Mouse (Mus musculus) myocyte (in vitro differentiated cells): ENCODE results near the gene Zfp384. TPM values are rescaled to one million over a fixed set of nuclear protein-coding genes. Genes with fewer than 3 reads are reported as not detected.
"Not testable (repeated sequence)": the region's sequence is repeated elsewhere in the genome, so short reads cannot be mapped to it uniquely, and the experiment has no call there.

Experiments
- H3K27me3 ChIP-seq: one replicate; pipeline ENCODE4 v1.6.1; 2011; ENCODE audit not compliant: control insufficient read depth, insufficient read depth, insufficient read length
- H3K36me3 ChIP-seq: one replicate; pipeline ENCODE4 v1.6.1; 2011; ENCODE audit not compliant: control insufficient read depth, insufficient read depth
- H3K4me2 ChIP-seq: one replicate; pipeline ENCODE4 v1.6.1; 2011; ENCODE audit warnings: low read depth, control low read depth
- H3K4me3 ChIP-seq: one replicate; pipeline ENCODE4 v1.5.1; 2011; ENCODE audit warnings: mild to moderate bottlenecking, control low read depth, moderate library complexity
- H3K79me2 ChIP-seq: one replicate; pipeline ENCODE4 v1.6.1; 2011; ENCODE audit not compliant: control insufficient read depth, insufficient read depth
- H3ac ChIP-seq: one replicate; pipeline ENCODE4 v1.6.1; 2011; ENCODE audit not compliant: control insufficient read depth, insufficient read length
- CEBPB ChIP-seq: IDR thresholded peaks from 2 replicates; pipeline ENCODE4 v1.6.1; 2011; ENCODE audit warnings: mild to moderate bottlenecking, moderate library complexity; ENCODE audit not compliant: poor library complexity, insufficient read depth, severe bottlenecking
- E2F4 ChIP-seq: IDR thresholded peaks from one replicate; pipeline ENCODE4 v1.6.1; 2011; ENCODE audit warnings: mild to moderate bottlenecking, control low read depth, moderate library complexity; ENCODE audit not compliant: insufficient read depth
- MAX ChIP-seq: IDR thresholded peaks from one replicate; pipeline ENCODE4 v1.6.1; 2011; ENCODE audit warnings: low read depth, mild to moderate bottlenecking, control low read depth
- MYOD1 ChIP-seq, 3 experiments: IDR thresholded peaks; one replicate each; pipeline ENCODE4 v1.6.1; 2011; ENCODE audit warnings: control low read depth in 2 of 3, low read depth in 2 of 3, mild to moderate bottlenecking in 2 of 3, moderate library complexity in 1 of 3; ENCODE audit not compliant: insufficient read length in 2 of 3, control insufficient read depth in 1 of 3
- MYOG ChIP-seq, 3 experiments: IDR thresholded peaks; one replicate each; pipeline ENCODE4 v1.6.1; 2011; ENCODE audit warnings: control low read depth in 2 of 3, low read depth in 2 of 3, mild to moderate bottlenecking in 2 of 3; ENCODE audit not compliant: insufficient read length in 2 of 3, control insufficient read depth in 1 of 3, insufficient read depth in 1 of 3
- POLR2A ChIP-seq: IDR thresholded peaks from one replicate; pipeline ENCODE4 v1.6.1; 2011; ENCODE audit warnings: low read depth, mild to moderate bottlenecking, control low read depth, moderate library complexity; ENCODE audit not compliant: insufficient read length
- POLR2AphosphoS2 ChIP-seq: IDR thresholded peaks from one replicate; pipeline ENCODE4 v1.6.1; 2011; ENCODE audit warnings: low read depth, control low read depth; ENCODE audit not compliant: insufficient read length
- REST ChIP-seq: IDR thresholded peaks from one replicate; pipeline ENCODE4 v1.6.1; 2011; ENCODE audit warnings: mild to moderate bottlenecking, control low read depth, moderate library complexity; ENCODE audit not compliant: insufficient read depth, insufficient read length
- SRF ChIP-seq: IDR thresholded peaks from one replicate; pipeline ENCODE4 v1.6.1; 2011; ENCODE audit warnings: low read depth; ENCODE audit not compliant: control insufficient read depth, insufficient read length
- TCF12 ChIP-seq: IDR thresholded peaks from one replicate; pipeline ENCODE4 v1.6.1; 2011; ENCODE audit warnings: mild to moderate bottlenecking, control low read depth; ENCODE audit not compliant: poor library complexity, insufficient read depth, severe bottlenecking
- TCF3 ChIP-seq: IDR thresholded peaks from one replicate; pipeline ENCODE4 v1.6.1; 2011; ENCODE audit warnings: low read depth, control low read depth; ENCODE audit not compliant: insufficient read length
- USF1 ChIP-seq: IDR thresholded peaks from one replicate; pipeline ENCODE4 v1.6.1; 2011; ENCODE audit warnings: low read depth, mild to moderate bottlenecking, control low read depth, moderate library complexity
- polyA plus RNA-seq: library from polyadenylated mRNA; unstranded; fragments of >200 nt; fragmentation: generic; extraction: Trizol; gene quantifications from one replicate; pipeline ENCODE4 v1.2.1, GENCODE M21; 2012; ENCODE audit warnings: missing spikeins

Zfp384 gene
- polyA plus RNA-seq, 1 experiment: 20.8 TPM

DNA sequence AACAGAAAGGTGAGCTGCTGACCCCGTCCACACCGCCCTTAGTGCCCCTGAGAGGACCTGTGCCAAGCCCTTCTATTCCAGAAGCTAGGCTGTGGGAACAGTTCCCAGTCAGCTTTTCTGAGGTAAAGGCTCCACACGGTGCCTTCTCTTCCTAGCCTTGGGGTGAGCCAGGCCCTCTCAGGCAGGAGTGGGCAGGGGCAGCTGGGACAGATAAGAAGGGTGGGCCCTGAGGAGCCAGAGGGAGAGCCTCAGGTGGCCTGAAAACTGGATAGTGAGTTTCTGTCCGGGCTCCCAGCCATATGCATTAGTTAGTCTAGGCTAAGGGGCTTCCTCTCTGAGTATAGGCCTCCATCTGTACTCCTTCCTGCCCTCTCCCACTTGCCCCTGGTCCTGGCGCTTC is 53.6 kb downstream of the Zfp384 start:
- Histone ChIP-seq H3ac (no peak overlapping the region), H3K27me3 (peaks cover 39% of the 10 kb centered on the region), H3K4me2 (no peak overlapping the region), H3K4me3 (no peak overlapping the region), H3K79me2 (no peaks in the 10 kb centered on the region), H3K36me3 (no peaks in the 10 kb centered on the region)
- TF ChIP-seq CEBPB: no peak
- TF ChIP-seq MAX: no peak
- no peak for TF ChIP-seq POLR2AphosphoS2
- no peak for TF ChIP-seq POLR2A
- TF ChIP-seq TCF3: no peak

DNA sequence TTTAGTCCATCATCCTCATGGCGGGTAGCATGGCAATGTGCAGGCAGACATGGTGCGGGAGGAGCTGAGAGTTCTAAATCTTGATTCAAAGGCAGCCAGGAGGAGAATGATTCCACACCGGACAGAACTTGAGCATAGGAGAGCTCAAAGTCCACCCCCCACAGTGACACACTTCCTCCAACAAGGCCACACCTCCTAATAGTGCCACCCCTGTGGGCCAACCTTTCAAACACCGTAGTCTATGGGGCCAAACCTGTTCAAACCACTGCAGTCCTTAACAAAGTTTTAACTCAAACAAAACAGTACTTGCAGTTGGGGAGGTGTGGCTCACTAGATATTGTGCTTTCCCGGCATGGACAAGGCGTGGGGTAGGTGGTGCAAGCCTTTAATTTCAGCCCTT is 55.0 kb downstream of the Zfp384 start:
- H3K27me3 ChIP-seq: peaks cover 46% of the 10 kb centered on the region
- H3K79me2 ChIP-seq: no peaks in the 10 kb centered on the region
- no peak overlapping the region for H3ac ChIP-seq
- TF ChIP-seq SRF (no peak), POLR2AphosphoS2 (no peak), TCF3 (no peak), TCF12 (no peak), USF1 (no peak)
- H3K36me3 ChIP-seq: no peaks in the 10 kb centered on the region
- H3K4me2 ChIP-seq: no peak overlapping the region
- no peak overlapping the region for H3K4me3 ChIP-seq

DNA sequence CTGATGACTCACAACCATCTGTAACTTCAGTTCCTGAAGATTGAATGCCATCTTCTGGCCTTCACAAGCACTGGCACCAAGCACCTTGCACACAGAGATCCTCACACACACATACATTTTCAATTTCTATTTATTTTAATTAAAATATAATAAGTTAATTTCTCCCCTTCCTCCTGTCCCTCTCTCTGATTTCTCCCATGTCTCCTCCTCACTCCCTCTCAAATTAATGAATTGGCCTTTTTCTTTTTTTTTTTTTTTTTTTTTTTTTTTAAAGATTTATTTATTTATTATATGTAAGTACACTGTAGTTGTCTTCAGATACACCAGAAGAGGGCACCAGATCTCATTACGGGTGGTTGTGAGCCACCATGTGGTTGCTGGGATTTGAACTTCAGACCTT is 56.3 kb downstream of the Zfp384 start:
- not testable (repeated sequence) for H3K4me3 ChIP-seq, H3K79me2 ChIP-seq, H3K36me3 ChIP-seq, H3ac ChIP-seq, H3K4me2 ChIP-seq
- peaks cover 55% of the 10 kb centered on the region for H3K27me3 ChIP-seq

DNA sequence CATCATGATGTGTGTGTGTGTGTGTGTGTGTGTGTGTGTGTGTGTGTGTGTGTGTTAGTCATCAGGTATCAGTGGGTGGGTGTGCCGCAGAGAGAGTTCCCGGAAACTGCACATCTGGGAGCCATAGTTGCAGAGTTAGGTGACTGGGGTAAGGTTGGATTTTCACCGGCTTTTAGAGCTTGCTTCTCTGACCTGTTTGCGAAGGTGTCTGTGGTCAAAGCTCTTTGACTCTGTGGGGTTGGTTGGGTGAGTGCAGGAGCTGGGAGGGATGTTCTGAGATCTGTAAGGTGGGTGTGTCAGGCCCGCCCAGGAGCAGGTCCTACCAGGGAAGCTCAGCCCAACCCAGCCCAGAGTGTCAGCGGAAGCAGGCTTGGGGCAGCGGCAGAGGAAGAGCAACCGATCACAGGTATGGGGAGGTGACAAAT is 58.6 kb downstream of the Zfp384 start, which contains the start of gene Lpar5:
Gene Lpar5 (plus strand): TSS at position 350 of the 425 bp plus-strand sequence.
- Histone ChIP-seq H3K4me3 (no peak within 1 kb of the TSS), H3K4me2 (no peak within 1 kb of the TSS), H3K79me2 (no peaks in the 10 kb centered on the region), H3K27me3 (peaks cover 34% of the 10 kb centered on the region), H3K36me3 (no peaks in the 10 kb centered on the region), H3ac (no peak within 1 kb of the TSS)
- TF ChIP-seq TCF12 (no peak), USF1 (no peak), CEBPB (no peak), MYOD1 (IDR thresholded peaks at IDR 0.05; ENCODE audit: control insufficient read depth in 1 of 3, insufficient read length in 2 of 3, low read depth in 2 of 3) (no peak), SRF (no peak), E2F4 (no peak), REST (no peak), MAX (no peak), MYOG (IDR thresholded peaks at IDR 0.05; ENCODE audit: control insufficient read depth in 1 of 3, insufficient read depth in 1 of 3, insufficient read length in 2 of 3, low read depth in 2 of 3) (no peak), TCF3 (no peak), POLR2A (no peak), POLR2AphosphoS2 (no peak)

DNA sequence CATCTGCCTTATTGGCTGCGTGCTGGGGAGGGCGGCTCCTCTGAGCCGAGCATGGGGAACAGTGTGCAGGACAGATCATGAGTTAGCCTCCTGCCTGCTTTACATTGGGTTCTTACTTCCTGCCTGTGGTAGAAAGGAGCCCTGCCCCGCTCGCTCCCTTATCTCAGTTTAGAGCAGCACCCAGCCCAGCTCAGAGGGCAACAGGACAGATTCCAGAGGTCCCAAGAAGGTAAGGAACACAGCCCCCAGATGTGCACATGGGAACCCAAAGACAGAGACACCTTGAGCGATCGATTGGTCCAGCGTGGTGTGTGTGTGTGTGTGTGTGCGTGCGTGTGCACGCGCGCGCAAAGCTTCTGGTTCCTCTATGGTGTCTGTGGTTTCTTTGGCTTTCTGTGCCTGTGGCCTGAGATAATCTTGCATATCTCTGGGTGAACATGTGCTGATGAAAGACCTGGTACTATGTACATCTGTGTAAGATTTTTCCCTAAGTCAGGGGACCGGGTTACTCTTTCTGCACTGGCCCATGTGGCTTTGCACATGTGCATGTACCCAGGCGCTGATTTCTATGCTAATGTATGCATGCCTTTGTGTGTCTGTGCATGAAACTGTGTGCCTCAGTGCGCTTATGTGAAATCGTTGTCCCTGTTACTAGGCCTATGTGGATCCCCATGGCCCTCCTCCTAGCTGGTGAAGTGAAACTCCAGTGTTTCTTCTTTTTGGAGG is 62.4 kb downstream of the Zfp384 start:
- Histone ChIP-seq H3K4me2 (no peak overlapping the region), H3K4me3 (no peak overlapping the region), H3K79me2 (no peaks in the 10 kb centered on the region), H3ac (no peak overlapping the region), H3K27me3 (peaks cover 54% of the 10 kb centered on the region), H3K36me3 (no peaks in the 10 kb centered on the region)
- TF ChIP-seq MYOD1 (IDR thresholded peaks at IDR 0.05; ENCODE audit: control insufficient read depth in 1 of 3, insufficient read length in 2 of 3, low read depth in 2 of 3): no peak
- TF ChIP-seq TCF12: no peak
- no peak for TF ChIP-seq MYOG (IDR thresholded peaks at IDR 0.05; ENCODE audit: control insufficient read depth in 1 of 3, insufficient read depth in 1 of 3, insufficient read length in 2 of 3, low read depth in 2 of 3)
- TF ChIP-seq POLR2A: no peak
- TF ChIP-seq USF1: no peak
- TF ChIP-seq CEBPB: no peak
- TF ChIP-seq SRF: no peak
- no peak for TF ChIP-seq POLR2AphosphoS2
- no peak for TF ChIP-seq REST
